Mouse (Mus musculus) lung, postnatal 0 days (tissue): Measurements from ENCODE around the gene Frmd4a. TPM values are rescaled to one million over a fixed set of nuclear protein-coding genes. Genes with fewer than 3 reads are reported as not detected.

ENCODE experiments used
- ATAC-seq: fragments of 200-750 bp; cut with Nextera tagmentation; 2 replicates; pipeline ENCODE4 v1.8.0; 2017; ENCODE audit warnings: moderate library complexity
- DNase-seq: peaks from one replicate; pipeline ENCODE4 v3.0.0-alpha.2; 2016; ENCODE audit warnings: low spot score
- H3K27ac ChIP-seq: fragments of 300-500 bp; sonication (generic); 2 replicates; pipeline ENCODE4 v1.5.1; 2014; ENCODE audit warnings: antibody characterized with exemption, mild to moderate bottlenecking, low read length, mixed read lengths
- H3K27me3 ChIP-seq: fragments of 300-500 bp; sonication (generic); replicated peaks from 2 replicates; pipeline ENCODE4 v1.6.1; 2014; ENCODE audit warnings: low read length, mixed read lengths; ENCODE audit not compliant: insufficient read depth
- H3K36me3 ChIP-seq: fragments of 300-500 bp; sonication (generic); 2 replicates; pipeline ENCODE4 v1.6.1; 2014; ENCODE audit warnings: low read length, mixed read lengths; ENCODE audit not compliant: insufficient read depth
- H3K4me1 ChIP-seq: fragments of 300-500 bp; sonication (generic); 2 replicates; pipeline ENCODE4 v1.6.1; 2014; ENCODE audit warnings: antibody characterized with exemption, low read depth, low read length, mixed read lengths; ENCODE audit not compliant: insufficient read depth
- H3K4me2 ChIP-seq: fragments of 300-500 bp; sonication (generic); replicated peaks from 2 replicates; pipeline ENCODE4 v1.6.1; 2014; ENCODE audit warnings: low read depth, mild to moderate bottlenecking, low read length, moderate library complexity, mixed read lengths
- H3K4me3 ChIP-seq: fragments of 300-500 bp; sonication (generic); 2 replicates; pipeline ENCODE4 v1.5.1; 2014; ENCODE audit warnings: low read depth, low read length
- H3K9ac ChIP-seq: fragments of 300-500 bp; sonication (generic); replicated peaks from 2 replicates; pipeline ENCODE4 v1.6.1; 2014; ENCODE audit warnings: low read depth, mild to moderate bottlenecking
- H3K9me3 ChIP-seq: fragments of 300-500 bp; sonication (generic); 2 replicates; pipeline ENCODE4 v1.6.1; 2016; ENCODE audit warnings: low read length, mixed read lengths
- CTCF ChIP-seq: IDR thresholded peaks from 2 replicates; pipeline ENCODE4 v1.5.1; 2016; ENCODE audit warnings: antibody characterized with exemption, mild to moderate bottlenecking
- EP300 ChIP-seq: IDR thresholded peaks from 2 replicates; pipeline ENCODE4 v1.6.1; 2016; ENCODE audit warnings: antibody characterized with exemption, mild to moderate bottlenecking, control low read depth
- WGBS: fragments of 180-500 bp; shearing (Covaris S2); extraction: QIAGEN DNeasy Blood & Tissue Kit; methylation state at CpG from one replicate; pipeline ENCODE4 v1.1.7; 2014; 5-methylcytosine and 5-hydroxymethylcytosine counted together
- polyA plus RNA-seq: library from polyadenylated mRNA; unstranded; fragments of >200 nt; fragmentation: Nextera tagmentation; extraction: Ambion mirVana; gene quantifications from 2 replicates; pipeline ENCODE4 v1.2.1, GENCODE M21; 2015

Gene Frmd4a
- polyA plus RNA-seq, 1 experiment from 2014 or later = 15.8 TPM

DNA sequence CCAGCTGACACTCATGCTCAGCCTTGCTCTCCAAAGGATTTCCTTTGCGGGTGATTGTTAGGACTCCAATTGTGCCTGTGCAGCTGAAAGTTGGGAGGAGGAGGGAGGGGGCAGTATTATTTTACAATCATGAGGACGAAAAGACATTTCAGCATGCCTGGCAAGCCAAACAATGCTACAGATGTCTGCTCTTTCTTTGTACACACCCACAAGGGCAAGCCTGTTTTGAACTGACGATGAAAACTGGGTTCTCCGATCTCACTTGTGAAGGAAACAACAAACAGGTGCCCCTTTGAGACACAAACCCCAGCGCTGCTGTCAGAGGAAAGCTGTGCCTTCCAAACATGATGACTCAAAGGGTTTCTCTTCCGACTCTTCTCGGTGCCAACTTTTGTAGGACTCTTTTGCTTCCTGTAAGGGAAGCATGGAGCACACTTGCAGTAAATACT, 410.9 kb downstream of the Frmd4a start:
- Histone ChIP-seq H3K27me3 (no peaks in the 10 kb centered on the region), H3K36me3 (no peaks in the 10 kb centered on the region), H3K9me3 (no peaks in the 10 kb centered on the region), H3K4me3 (no peak overlapping the region), H3K4me2 (no peak overlapping the region), H3K4me1 (no peaks in the 10 kb centered on the region), H3K9ac (no peak overlapping the region), H3K27ac (no peak overlapping the region)
- WGBS = 56% methylated on average over 7 of the region's 7 CpGs
- TF ChIP-seq CTCF (no peak), EP300 (no peak)
- peak; percentile 50; the same call in 1 of the 2 replicates for ATAC-seq
- peak; percentile 44 for DNase-seq

DNA sequence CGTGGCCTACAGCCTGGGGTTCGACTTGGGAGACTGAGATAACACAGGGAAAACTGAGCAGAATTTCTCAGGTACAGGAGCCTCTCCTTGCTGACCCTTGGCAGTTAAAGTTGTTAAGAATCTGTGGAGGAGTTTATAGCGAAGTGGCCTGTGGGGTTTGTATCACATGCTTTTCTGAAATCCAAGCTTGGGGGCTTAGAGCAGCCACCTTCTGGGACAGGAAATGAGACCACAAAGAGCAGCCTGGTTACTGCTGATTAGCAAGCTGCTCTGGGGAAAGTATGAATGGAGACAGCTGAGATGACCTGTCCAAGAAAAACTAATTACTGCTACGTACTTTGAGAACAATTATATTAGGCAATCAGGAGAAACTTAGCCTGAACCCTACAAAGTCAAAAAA, 415.6 kb downstream of the Frmd4a start:
- Histone ChIP-seq H3K4me1 (no peaks in the 10 kb centered on the region), H3K4me3 (no peak overlapping the region), H3K9ac (no peak overlapping the region), H3K4me2 (no peak overlapping the region), H3K36me3 (no peaks in the 10 kb centered on the region), H3K27ac (no peak overlapping the region), H3K27me3 (no peaks in the 10 kb centered on the region), H3K9me3 (no peaks in the 10 kb centered on the region)
- TF ChIP-seq CTCF = no peak
- TF ChIP-seq EP300 = no peak
- ATAC-seq (no peak), DNase-seq (no peak)
- 60% methylated on average over 4 of the region's 4 CpGs for WGBS

DNA sequence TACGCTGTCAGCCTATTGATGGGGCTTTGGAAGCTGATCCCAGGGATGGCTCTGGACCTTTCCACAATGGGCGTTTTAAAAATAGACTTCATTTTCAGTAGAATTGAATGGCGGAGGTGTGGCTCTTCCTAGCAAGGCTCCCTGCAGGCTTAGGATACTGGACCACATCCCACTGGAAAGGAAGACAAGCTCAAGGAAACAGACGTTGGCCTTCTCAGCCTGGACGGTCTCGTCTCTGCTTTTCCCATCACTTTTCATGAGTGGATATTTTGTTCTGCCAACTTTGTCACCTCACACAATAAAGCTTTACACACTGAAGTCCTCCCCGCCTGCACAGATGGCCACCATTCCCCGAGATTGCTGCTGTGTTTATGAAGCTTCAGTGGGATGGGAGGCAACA, 417.5 kb downstream of the Frmd4a start:
- Histone ChIP-seq H3K27ac (no peak overlapping the region), H3K4me3 (no peak overlapping the region), H3K36me3 (no peaks in the 10 kb centered on the region), H3K9ac (no peak overlapping the region), H3K4me2 (no peak overlapping the region), H3K9me3 (no peaks in the 10 kb centered on the region), H3K27me3 (no peaks in the 10 kb centered on the region), H3K4me1 (no peaks in the 10 kb centered on the region)
- DNase-seq (no peak), ATAC-seq (no peak)
- 70% methylated on average over 8 of the region's 8 CpGs for WGBS
- TF ChIP-seq CTCF = no peak
- TF ChIP-seq EP300 = no peak

DNA sequence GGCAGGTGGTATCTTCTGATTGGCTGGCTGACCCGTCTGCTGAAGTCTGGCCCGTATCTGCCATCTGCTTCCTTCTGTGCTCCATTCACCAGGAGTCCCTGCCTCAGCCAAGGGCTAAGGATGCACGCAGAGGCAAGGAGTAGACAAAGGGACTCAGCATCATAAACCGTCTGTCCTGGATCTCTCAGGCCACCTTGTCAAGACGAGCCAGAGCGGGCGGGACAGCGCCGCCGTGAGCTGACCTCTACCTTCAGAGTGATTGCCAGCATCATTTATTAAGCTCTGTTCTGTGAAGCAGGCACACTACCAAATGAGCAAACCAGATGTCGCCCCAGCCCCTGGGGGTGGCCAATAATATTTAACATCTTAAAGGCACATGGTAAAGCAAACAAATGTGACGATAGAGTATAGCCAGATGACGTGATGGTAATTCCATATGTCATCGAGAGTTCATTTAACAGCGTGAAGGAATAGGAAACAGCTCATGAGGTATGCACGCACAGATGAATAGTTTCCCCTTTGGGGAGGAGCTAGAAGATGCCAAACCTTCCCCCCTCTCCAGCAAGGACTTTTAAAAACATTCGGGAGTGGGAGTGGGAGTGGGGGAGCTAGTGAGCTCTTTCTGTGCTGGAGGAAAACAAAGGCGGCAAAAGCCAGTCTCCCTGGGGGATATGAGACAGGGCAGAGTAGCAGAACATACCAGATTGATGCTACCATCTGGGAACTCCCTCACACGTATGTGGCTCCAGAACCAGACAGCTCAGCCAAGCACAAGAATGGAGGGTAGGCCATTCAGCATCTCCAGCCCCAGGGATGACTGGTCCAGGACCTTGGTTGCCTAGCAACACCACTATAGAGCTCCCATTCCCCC, 419.1 kb downstream of the Frmd4a start:
- Histone ChIP-seq H3K4me3 (no peak overlapping the region), H3K27ac (no peak overlapping the region), H3K9me3 (no peaks in the 10 kb centered on the region), H3K27me3 (no peaks in the 10 kb centered on the region), H3K4me2 (no peak overlapping the region), H3K4me1 (no peaks in the 10 kb centered on the region), H3K36me3 (no peaks in the 10 kb centered on the region), H3K9ac (no peak overlapping the region)
- DNase-seq (no peak), ATAC-seq (no peak)
- 67% methylated on average over 19 of the region's 19 CpGs for WGBS
- no peak for TF ChIP-seq CTCF
- no peak for TF ChIP-seq EP300

DNA sequence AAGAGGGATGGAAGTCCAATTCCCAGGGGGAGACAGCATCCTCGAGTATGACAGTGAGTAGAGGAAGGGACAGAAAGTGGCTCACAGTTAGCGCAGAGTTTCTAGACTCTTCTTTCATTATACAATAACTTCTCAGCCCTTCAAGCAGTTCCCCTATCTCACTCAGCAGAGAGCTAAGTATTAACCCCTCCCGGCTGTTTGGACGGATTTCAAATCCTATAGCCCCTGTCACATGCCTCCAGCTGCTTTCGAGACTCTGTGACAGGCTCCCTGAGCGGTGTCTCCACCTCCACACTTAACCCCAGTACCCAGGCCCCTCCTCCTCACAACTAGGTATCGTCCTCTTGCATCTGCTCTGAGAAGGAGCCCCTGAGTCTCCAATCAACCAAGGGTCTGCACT, 421.2 kb downstream of the Frmd4a start:
- H3K4me1 ChIP-seq = no peaks in the 10 kb centered on the region
- WGBS = 54% methylated on average over 7 of the region's 7 CpGs
- H3K4me2 ChIP-seq = no peak overlapping the region
- H3K27me3 ChIP-seq = no peaks in the 10 kb centered on the region
- H3K27ac ChIP-seq = no peak overlapping the region
- H3K4me3 ChIP-seq = no peak overlapping the region
- no peaks in the 10 kb centered on the region for H3K9me3 ChIP-seq
- H3K9ac ChIP-seq = no peak overlapping the region
- TF ChIP-seq CTCF (no peak), EP300 (no peak)
- DNase-seq = no peak
- H3K36me3 ChIP-seq = no peaks in the 10 kb centered on the region
- no peak for ATAC-seq

DNA sequence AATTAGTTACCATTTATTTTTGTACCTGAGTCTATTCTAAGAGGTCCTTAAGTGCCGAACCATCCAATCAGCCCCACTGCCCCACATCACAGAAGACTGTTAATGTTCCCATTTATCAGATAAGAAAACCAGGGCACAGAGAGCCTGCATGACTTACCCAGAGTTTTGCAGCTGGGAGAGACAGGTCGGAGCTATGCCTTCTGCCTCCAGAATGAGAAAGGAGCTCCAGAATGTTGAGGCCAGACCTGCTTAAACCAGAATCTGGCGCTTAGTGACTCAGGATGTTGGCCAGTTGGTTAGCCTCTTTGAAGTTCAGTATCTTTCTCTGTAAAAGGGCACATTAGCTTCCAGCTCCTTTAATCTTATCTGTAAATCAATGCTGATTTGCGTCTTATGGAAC, 422.4 kb downstream of the Frmd4a start:
- DNase-seq = no peak
- H3K9ac ChIP-seq = no peak overlapping the region
- no peak overlapping the region for H3K27ac ChIP-seq
- TF ChIP-seq CTCF (no peak), EP300 (no peak)
- H3K9me3 ChIP-seq = no peaks in the 10 kb centered on the region
- H3K4me3 ChIP-seq = no peak overlapping the region
- no peak overlapping the region for H3K4me2 ChIP-seq
- 77% methylated on average over 4 of the region's 4 CpGs for WGBS
- ATAC-seq = no peak
- no peaks in the 10 kb centered on the region for H3K36me3 ChIP-seq
- H3K27me3 ChIP-seq = no peaks in the 10 kb centered on the region
- H3K4me1 ChIP-seq = no peaks in the 10 kb centered on the region
